ENCODE assay signal across 25 mouse cellular contexts in the genomic region with DNA sequence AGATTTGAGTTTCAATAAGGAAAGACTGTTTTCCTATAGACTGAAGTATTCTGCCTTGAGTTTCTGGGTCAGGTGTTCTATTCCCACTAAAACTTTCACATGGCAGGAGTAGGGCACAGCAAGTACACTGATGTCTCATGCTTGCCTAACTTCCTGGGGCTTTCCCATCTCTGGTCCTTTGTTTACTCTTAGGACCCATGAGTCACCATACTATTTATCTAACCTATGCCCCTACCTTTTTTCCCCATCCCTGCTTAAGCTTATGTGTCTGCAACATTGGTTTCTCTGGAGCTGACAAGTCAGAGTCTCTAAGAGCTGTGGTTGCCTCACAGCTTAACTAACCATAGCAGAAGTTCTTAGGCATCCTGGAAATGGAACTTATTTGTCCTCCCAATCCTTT. TPM values are rescaled to one million over a fixed set of nuclear protein-coding genes. Genes with fewer than 3 reads are reported as not detected.
DNase-seq lines count a peak whose midpoint lies in the region; ATAC-seq lines count a peak whose summit lies in the region.
"Had no signal": no experiment of that assay in that cellular context is flagged by ENCODE, and none has a peak within 500 bp of the region (broad histone marks: within the 10 kb centered on the region; RNA-seq: fewer than 3 reads in every experiment).

No protein-coding gene starts in this region.

- H3K4me2 ChIP-seq in liver, embryonic 11.5 days: no peak overlapping the region
- H3K4me2 ChIP-seq in liver, embryonic 13.5 days: no peak overlapping the region
- H3K4me2 ChIP-seq in liver, embryonic 16.5 days (ENCODE audit: low read depth, low read length): no peak overlapping the region
- no peak overlapping the region for H3K4me2 ChIP-seq in midbrain, embryonic 13.5 days (replicated peaks)
- H3K4me2 ChIP-seq in midbrain, embryonic 14.5 days (ENCODE audit: low read length): no peak overlapping the region
- H3K4me2 ChIP-seq: embryonic facial prominence, embryonic 12.5 days; forebrain, embryonic 13.5 days; forebrain, embryonic 15.5 days had no signal

- H3K36me3 ChIP-seq in liver, embryonic 11.5 days (ENCODE audit: control insufficient read depth, insufficient read depth, low read length): no peaks in the 10 kb centered on the region
- no peaks in the 10 kb centered on the region for H3K36me3 ChIP-seq in liver, embryonic 13.5 days
- no peaks in the 10 kb centered on the region for H3K36me3 ChIP-seq in liver, embryonic 16.5 days (ENCODE audit: control insufficient read depth, insufficient read depth)
- no peaks in the 10 kb centered on the region for H3K36me3 ChIP-seq in midbrain, embryonic 13.5 days
- H3K36me3 ChIP-seq in midbrain, embryonic 14.5 days (ENCODE audit: control insufficient read depth, insufficient read depth, low read length): no peaks in the 10 kb centered on the region
- H3K36me3 ChIP-seq: embryonic facial prominence, embryonic 10.5 days; embryonic facial prominence, embryonic 12.5 days; forebrain, embryonic 15.5 days had no signal

- no peaks in the 10 kb centered on the region for H3K4me1 ChIP-seq in liver, embryonic 11.5 days (replicated peaks; ENCODE audit: control insufficient read depth, insufficient read depth, low read length)
- no peaks in the 10 kb centered on the region for H3K4me1 ChIP-seq in liver, embryonic 13.5 days (replicated peaks)
- H3K4me1 ChIP-seq in liver, embryonic 16.5 days (ENCODE audit: control insufficient read depth, low read depth, low read length): no peaks in the 10 kb centered on the region
- H3K4me1 ChIP-seq in midbrain, embryonic 13.5 days (replicated peaks): no peaks in the 10 kb centered on the region
- no peaks in the 10 kb centered on the region for H3K4me1 ChIP-seq in midbrain, embryonic 14.5 days (ENCODE audit: control insufficient read depth, insufficient read depth, low read length)
- H3K4me1 ChIP-seq: embryonic facial prominence, embryonic 10.5 days; embryonic facial prominence, embryonic 12.5 days; forebrain, embryonic 13.5 days; forebrain, embryonic 15.5 days had no signal

- peak; percentile 61; the same call in 1 of the 2 replicates for ATAC-seq in liver, embryonic 11.5 days (replicated peaks; ENCODE audit: low FRiP score)
- peak; percentile 66; the same call in 1 of the 2 replicates for ATAC-seq in liver, embryonic 13.5 days (ENCODE audit: low read depth)
- ATAC-seq in liver, embryonic 16.5 days (ENCODE audit: low read depth): peak; percentile 62; the same call in 1 of the 2 replicates
- ATAC-seq in midbrain, embryonic 13.5 days: no peak
- ATAC-seq in midbrain, embryonic 14.5 days (ENCODE audit: low FRiP score, low TSS enrichment): no peak
- ATAC-seq: forebrain, embryonic 13.5 days; forebrain, embryonic 15.5 days had no signal

- no peak overlapping the region for H3K27ac ChIP-seq in liver, embryonic 11.5 days (ENCODE audit: low read depth, low read length)
- H3K27ac ChIP-seq in liver, embryonic 13.5 days: no peak overlapping the region
- no peak overlapping the region for H3K27ac ChIP-seq in liver, embryonic 16.5 days (ENCODE audit: low read length)
- H3K27ac ChIP-seq in midbrain, embryonic 13.5 days: no peak overlapping the region
- no peak overlapping the region for H3K27ac ChIP-seq in midbrain, embryonic 14.5 days (replicated peaks; ENCODE audit: low read depth, low read length)
- H3K27ac ChIP-seq: embryonic facial prominence, embryonic 10.5 days; embryonic facial prominence, embryonic 12.5 days; forebrain, embryonic 13.5 days; forebrain, embryonic 15.5 days had no signal

- no peaks in the 10 kb centered on the region for H3K9me3 ChIP-seq in liver, embryonic 11.5 days (ENCODE audit: control insufficient read depth, low read length)
- no peaks in the 10 kb centered on the region for H3K9me3 ChIP-seq in liver, embryonic 13.5 days (replicated peaks)
- no peaks in the 10 kb centered on the region for H3K9me3 ChIP-seq in liver, embryonic 16.5 days (replicated peaks; ENCODE audit: control insufficient read depth, low read length)
- peaks cover 7% of the 10 kb centered on the region for H3K9me3 ChIP-seq in midbrain, embryonic 13.5 days
- peaks cover 13% of the 10 kb centered on the region; the same call in 1 of the 2 replicates for H3K9me3 ChIP-seq in midbrain, embryonic 14.5 days (ENCODE audit: control insufficient read depth, low read length)
- H3K9me3 ChIP-seq: forebrain, embryonic 15.5 days had no signal

- no peak for DNase-seq in liver, embryonic 11.5 days (ENCODE audit: low spot score)
- no peak for DNase-seq in liver
- DNase-seq in liver, embryonic 13.5 days: no peak
- no peak for DNase-seq in midbrain, embryonic 14.5 days
- DNase-seq in gastrocnemius, adult 18-20 months (ENCODE audit: low spot score): no peak
- DNase-seq: adrenal gland, adult 2 months; adrenal gland, postnatal 10 days; adrenal gland, postnatal 25 days; cerebellum, adult 11 months; cerebellum, adult 18-20 months; cerebellum, adult 8-10 months; cerebellum, postnatal 10 days; cerebellum, postnatal 25 days had no signal

- H3K9ac ChIP-seq in liver, embryonic 11.5 days (ENCODE audit: low read depth, low read length): no peak overlapping the region
- no peak overlapping the region for H3K9ac ChIP-seq in liver, embryonic 13.5 days
- no peak overlapping the region for H3K9ac ChIP-seq in liver, embryonic 16.5 days (ENCODE audit: low read depth, low read length)
- H3K9ac ChIP-seq in midbrain, embryonic 13.5 days (replicated peaks): no peak overlapping the region
- H3K9ac ChIP-seq in midbrain, embryonic 14.5 days (replicated peaks; ENCODE audit: low read length): no peak overlapping the region
- H3K9ac ChIP-seq: embryonic facial prominence, embryonic 12.5 days; forebrain, embryonic 13.5 days; forebrain, embryonic 15.5 days had no signal

- no peaks in the 10 kb centered on the region for H3K27me3 ChIP-seq in liver, embryonic 11.5 days (replicated peaks; ENCODE audit: control insufficient read depth, insufficient read depth, low read length)
- H3K27me3 ChIP-seq in liver, embryonic 13.5 days: no peaks in the 10 kb centered on the region
- no peaks in the 10 kb centered on the region for H3K27me3 ChIP-seq in liver, embryonic 16.5 days (ENCODE audit: control insufficient read depth, insufficient read depth, low read depth, low read length)
- no peaks in the 10 kb centered on the region for H3K27me3 ChIP-seq in midbrain, embryonic 13.5 days
- no peaks in the 10 kb centered on the region for H3K27me3 ChIP-seq in midbrain, embryonic 14.5 days (ENCODE audit: control insufficient read depth, insufficient read depth, low read length)
- H3K27me3 ChIP-seq: embryonic facial prominence, embryonic 12.5 days; forebrain, embryonic 13.5 days; forebrain, embryonic 15.5 days had no signal

- no peak overlapping the region for H3K4me3 ChIP-seq in liver, embryonic 11.5 days (ENCODE audit: low read depth, low read length)
- no peak overlapping the region for H3K4me3 ChIP-seq in liver, embryonic 13.5 days (replicated peaks)
- no peak overlapping the region for H3K4me3 ChIP-seq in liver, embryonic 16.5 days (ENCODE audit: low read depth, low read length)
- H3K4me3 ChIP-seq in midbrain, embryonic 13.5 days (replicated peaks): no peak overlapping the region
- no peak overlapping the region for H3K4me3 ChIP-seq in midbrain, embryonic 14.5 days (replicated peaks; ENCODE audit: low read depth, low read length)
- H3K4me3 ChIP-seq: embryonic facial prominence, embryonic 10.5 days; embryonic facial prominence, embryonic 12.5 days; forebrain, embryonic 13.5 days; forebrain, embryonic 15.5 days had no signal

RNA-seq across cellular contexts. Expression of a gene that starts 31.2 kb away (rescaled TPM):
- polyA plus RNA-seq in liver, embryonic 11.5 days (2014; fragmentation: Nextera tagmentation; extraction: Ambion mirVana): not detected in 2 replicates
- 0.07 TPM in 1 of 2 replicates, not detected in the other for polyA plus RNA-seq in liver, embryonic 13.5 days (2015; fragmentation: Nextera tagmentation; extraction: Ambion mirVana)
- polyA plus RNA-seq in liver, embryonic 16.5 days (2015; fragmentation: Nextera tagmentation; extraction: Ambion mirVana): 0.12 and 0.13 TPM in 2 replicates
- polyA plus RNA-seq in midbrain, embryonic 13.5 days (2015; fragmentation: Nextera tagmentation; extraction: Ambion mirVana): not detected in 2 replicates
- not detected in 2 replicates for polyA plus RNA-seq in midbrain, embryonic 14.5 days (2014; fragmentation: Nextera tagmentation; extraction: Ambion mirVana)
- not detected for total RNA-seq in gastrocnemius, adult 18-20 months (2021)
- total RNA-seq: adrenal gland, adult 2 months; ES-E14; MEL had no signal
- polyA plus RNA-seq: adrenal gland, adult 2 months; brain, embryonic 14.5 days; C2C12; embryonic facial prominence, embryonic 10.5 days; embryonic facial prominence, embryonic 12.5 days; embryonic facial prominence, embryonic 14.5 days; forebrain, embryonic 11.5 days; forebrain, embryonic 13.5 days; forebrain, embryonic 15.5 days had no signal

RNA-seq across cellular contexts. Expression of a gene that starts 33.5 kb away (rescaled TPM):
- 0.48 TPM in 2 replicates for polyA plus RNA-seq in liver, embryonic 11.5 days (2014; fragmentation: Nextera tagmentation; extraction: Ambion mirVana)
- 0.10 and 0.18 TPM in 2 replicates for polyA plus RNA-seq in liver, embryonic 13.5 days (2015; fragmentation: Nextera tagmentation; extraction: Ambion mirVana)
- 0.14 and 0.22 TPM in 2 replicates for polyA plus RNA-seq in liver, embryonic 16.5 days (2015; fragmentation: Nextera tagmentation; extraction: Ambion mirVana)
- polyA plus RNA-seq in midbrain, embryonic 13.5 days (2015; fragmentation: Nextera tagmentation; extraction: Ambion mirVana): 0.95 and 1.00 TPM in 2 replicates
- polyA plus RNA-seq in midbrain, embryonic 14.5 days (2014; fragmentation: Nextera tagmentation; extraction: Ambion mirVana): 0.84 and 1.0 TPM in 2 replicates
- 1 to 10 TPM; 7.9 to 8.0 TPM for total RNA-seq in gastrocnemius, adult 18-20 months (2021)

Comparison
In these comparisons a context has a peak if more than half of its experiments do, and no peak if none do; other contexts are left out.
1. ATAC-seq: peak in liver, embryonic 11.5 days (single experiment), liver, embryonic 13.5 days (single experiment) and liver, embryonic 16.5 days (single experiment); none in midbrain, embryonic 13.5 days (single experiment) and midbrain, embryonic 14.5 days (single experiment).